Mouse (Mus musculus): ENCODE measurements around the gene Zfp326.
"Not testable (repeated sequence)": the region's sequence is repeated elsewhere in the genome, so short reads cannot be mapped to it uniquely, and the experiment has no call there.

The Zfp326 gene

GRCm38 (mm10) chr5:105857486-105857885, 18.9 kb upstream of the Zfp326 start:
- Histone ChIP-seq H3K36me3 (ENCODE audit: control insufficient read depth, insufficient read depth, low read length, poor library complexity, severe bottlenecking) (no peaks in the 10 kb centered on the region), H3K27me3 (ENCODE audit: control insufficient read depth, insufficient read depth, low read length, poor library complexity, severe bottlenecking) (no peaks in the 10 kb centered on the region)
- DNase-seq (ENCODE audit: low read depth, low spot score): no peak

GRCm38 (mm10) chr5:105858754-105859694, 17.3 kb upstream of the Zfp326 start:
- DNase-seq (ENCODE audit: low read depth, low spot score): no peak
- H3K27me3 ChIP-seq (ENCODE audit: control insufficient read depth, insufficient read depth, low read length, poor library complexity, severe bottlenecking): no peaks in the 10 kb centered on the region
- no peaks in the 10 kb centered on the region for H3K36me3 ChIP-seq (ENCODE audit: control insufficient read depth, insufficient read depth, low read length, poor library complexity, severe bottlenecking)

GRCm38 (mm10) chr5:105859716-105860460, 16.5 kb upstream of the Zfp326 start:
- no peak for DNase-seq (ENCODE audit: low read depth, low spot score)
- Histone ChIP-seq H3K36me3 (ENCODE audit: control insufficient read depth, insufficient read depth, low read length, poor library complexity, severe bottlenecking) (no peaks in the 10 kb centered on the region), H3K27me3 (ENCODE audit: control insufficient read depth, insufficient read depth, low read length, poor library complexity, severe bottlenecking) (no peaks in the 10 kb centered on the region)

- DNase-seq (ENCODE audit: low read depth, low spot score): no peak
Observed at GRCm38 (mm10) chr5:105860461-105860835, 15.9 kb upstream of the Zfp326 start.

GRCm38 (mm10) chr5:105861616-105862015, 14.7 kb upstream of the Zfp326 start:
- Histone ChIP-seq H3K36me3 (ENCODE audit: control insufficient read depth, insufficient read depth, low read length, poor library complexity, severe bottlenecking) (no peaks in the 10 kb centered on the region), H3K27me3 (ENCODE audit: control insufficient read depth, insufficient read depth, low read length, poor library complexity, severe bottlenecking) (no peaks in the 10 kb centered on the region)
- DNase-seq (ENCODE audit: low read depth, low spot score): no peak

More at GRCm38 (mm10) chr5:105860461-105860835, 15.9 kb upstream of the Zfp326 start:
- Histone ChIP-seq H3K27me3 (ENCODE audit: control insufficient read depth, insufficient read depth, low read length, poor library complexity, severe bottlenecking) (no peaks in the 10 kb centered on the region), H3K36me3 (ENCODE audit: control insufficient read depth, insufficient read depth, low read length, poor library complexity, severe bottlenecking) (no peaks in the 10 kb centered on the region)

- H3K27me3 ChIP-seq (ENCODE audit: control insufficient read depth, insufficient read depth, low read length, poor library complexity, severe bottlenecking); DNase-seq (ENCODE audit: low read depth, low spot score); H3K36me3 ChIP-seq (ENCODE audit: control insufficient read depth, insufficient read depth, low read length, poor library complexity, severe bottlenecking): not testable (repeated sequence)
Observed at GRCm38 (mm10) chr5:105865110-105865628, 11.2 kb upstream of the Zfp326 start.

- no peak for DNase-seq (ENCODE audit: low read depth, low spot score)
- Histone ChIP-seq H3K27me3 (ENCODE audit: control insufficient read depth, insufficient read depth, low read length, poor library complexity, severe bottlenecking) (no peaks in the 10 kb centered on the region), H3K36me3 (ENCODE audit: control insufficient read depth, insufficient read depth, low read length, poor library complexity, severe bottlenecking) (no peaks in the 10 kb centered on the region)
Observed at GRCm38 (mm10) chr5:105867427-105867826, 8.9 kb upstream of the Zfp326 start.

- Histone ChIP-seq H3K27me3 (ENCODE audit: control insufficient read depth, insufficient read depth, low read length, poor library complexity, severe bottlenecking) (no peaks in the 10 kb centered on the region), H3K36me3 (ENCODE audit: control insufficient read depth, insufficient read depth, low read length, poor library complexity, severe bottlenecking) (no peaks in the 10 kb centered on the region)
- DNase-seq (ENCODE audit: low read depth, low spot score): no peak
Observed at GRCm38 (mm10) chr5:105867841-105868447, 8.4 kb upstream of the Zfp326 start.

GRCm38 (mm10) chr5:105868593-105868992, 7.8 kb upstream of the Zfp326 start:
- peak; percentile 86 for DNase-seq (ENCODE audit: low read depth, low spot score)
- Histone ChIP-seq H3K36me3 (ENCODE audit: control insufficient read depth, insufficient read depth, low read length, poor library complexity, severe bottlenecking) (no peaks in the 10 kb centered on the region), H3K27me3 (ENCODE audit: control insufficient read depth, insufficient read depth, low read length, poor library complexity, severe bottlenecking) (no peaks in the 10 kb centered on the region)

GRCm38 (mm10) chr5:105869739-105870138, 6.6 kb upstream of the Zfp326 start:
- DNase-seq (ENCODE audit: low read depth, low spot score): no peak
- H3K27me3 ChIP-seq (ENCODE audit: control insufficient read depth, insufficient read depth, low read length, poor library complexity, severe bottlenecking): no peaks in the 10 kb centered on the region
- no peaks in the 10 kb centered on the region for H3K36me3 ChIP-seq (ENCODE audit: control insufficient read depth, insufficient read depth, low read length, poor library complexity, severe bottlenecking)

GRCm38 (mm10) chr5:105871140-105871539, 5.2 kb upstream of the Zfp326 start:
- no peaks in the 10 kb centered on the region for H3K27me3 ChIP-seq (ENCODE audit: control insufficient read depth, insufficient read depth, low read length, poor library complexity, severe bottlenecking)
- DNase-seq (ENCODE audit: low read depth, low spot score): no peak
- H3K36me3 ChIP-seq (ENCODE audit: control insufficient read depth, insufficient read depth, low read length, poor library complexity, severe bottlenecking): no peaks in the 10 kb centered on the region

GRCm38 (mm10) chr5:105872176-105872575, 4.2 kb upstream of the Zfp326 start:
- DNase-seq (ENCODE audit: low read depth, low spot score): no peak
- no peaks in the 10 kb centered on the region for H3K36me3 ChIP-seq (ENCODE audit: control insufficient read depth, insufficient read depth, low read length, poor library complexity, severe bottlenecking)

GRCm38 (mm10) chr5:105872916-105873315, 3.4 kb upstream of the Zfp326 start:
- Histone ChIP-seq H3K36me3 (ENCODE audit: control insufficient read depth, insufficient read depth, low read length, poor library complexity, severe bottlenecking) (no peaks in the 10 kb centered on the region), H3K27me3 (ENCODE audit: control insufficient read depth, insufficient read depth, low read length, poor library complexity, severe bottlenecking) (no peaks in the 10 kb centered on the region)
- no peak for DNase-seq (ENCODE audit: low read depth, low spot score)

More at GRCm38 (mm10) chr5:105872176-105872575, 4.2 kb upstream of the Zfp326 start:
- no peaks in the 10 kb centered on the region for H3K27me3 ChIP-seq (ENCODE audit: control insufficient read depth, insufficient read depth, low read length, poor library complexity, severe bottlenecking)

- DNase-seq (ENCODE audit: low read depth, low spot score): no peak
- Histone ChIP-seq H3K36me3 (ENCODE audit: control insufficient read depth, insufficient read depth, low read length, poor library complexity, severe bottlenecking) (no peaks in the 10 kb centered on the region), H3K27me3 (ENCODE audit: control insufficient read depth, insufficient read depth, low read length, poor library complexity, severe bottlenecking) (no peaks in the 10 kb centered on the region)
Observed at GRCm38 (mm10) chr5:105873774-105874173, 2.6 kb upstream of the Zfp326 start.
